Comparison of ENCODE assay signal across 17 mouse cellular contexts in the genomic region with DNA sequence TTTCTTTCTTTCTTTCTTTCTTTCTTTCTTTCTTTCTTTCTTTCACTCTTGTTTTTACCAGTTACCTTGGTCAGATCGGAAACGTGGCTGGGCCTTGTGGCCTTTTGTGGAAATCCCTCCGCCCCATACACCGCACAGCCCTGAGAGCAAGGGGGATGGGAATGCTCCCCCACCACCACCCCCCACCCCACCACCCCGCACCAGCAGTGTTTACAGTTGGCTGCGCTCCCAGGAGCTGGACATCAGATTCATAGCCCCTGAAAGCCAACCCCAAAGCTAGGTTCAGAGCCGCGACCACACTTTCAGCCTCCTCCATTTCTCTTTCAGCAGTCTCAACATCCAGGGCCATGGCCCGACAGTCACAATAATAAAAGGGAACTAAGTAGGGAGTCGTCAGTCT. TPM values are rescaled to one million over a fixed set of nuclear protein-coding genes. Genes with fewer than 3 reads are reported as not detected.
DNase-seq lines count a peak whose midpoint lies in the region; ATAC-seq and TF ChIP-seq lines count a peak whose summit lies in the region.
"Had no signal": no experiment of that assay in that cellular context is flagged by ENCODE, and none has a peak within 500 bp of the region (broad histone marks: within the 10 kb centered on the region; RNA-seq: fewer than 3 reads in every experiment).

No protein-coding gene starts in this region.

- H3K9ac ChIP-seq in hindbrain, postnatal 0 days (replicated peaks; ENCODE audit: low read length) = no peak overlapping the region
- H3K9ac ChIP-seq in hindbrain, embryonic 11.5 days (ENCODE audit: low read depth, low read length) = no peak overlapping the region
- no peak overlapping the region for H3K9ac ChIP-seq in kidney, postnatal 0 days (ENCODE audit: low read depth, low read length)
- no peak overlapping the region for H3K9ac ChIP-seq in kidney, embryonic 15.5 days
- H3K9ac ChIP-seq in lung, embryonic 16.5 days (ENCODE audit: low read length) = no peak overlapping the region
- H3K9ac ChIP-seq: embryonic facial prominence, embryonic 12.5 days; forebrain, embryonic 12.5 days; hindbrain, embryonic 12.5 days had no signal

- H3K9me3 ChIP-seq in hindbrain, postnatal 0 days (ENCODE audit: low read length) = no peaks in the 10 kb centered on the region
- no peaks in the 10 kb centered on the region for H3K9me3 ChIP-seq in hindbrain, embryonic 11.5 days (ENCODE audit: control insufficient read depth, low read length)
- no peaks in the 10 kb centered on the region for H3K9me3 ChIP-seq in kidney, postnatal 0 days (replicated peaks; ENCODE audit: low read length)
- H3K9me3 ChIP-seq in kidney, embryonic 15.5 days (replicated peaks) = no peaks in the 10 kb centered on the region
- no peaks in the 10 kb centered on the region for H3K9me3 ChIP-seq in lung, embryonic 16.5 days (ENCODE audit: control insufficient read depth, low read length)
- H3K9me3 ChIP-seq: embryonic facial prominence, embryonic 12.5 days; forebrain, embryonic 12.5 days; hindbrain, embryonic 12.5 days had no signal

- no peak for ATAC-seq in hindbrain, postnatal 0 days
- no peak for ATAC-seq in hindbrain, embryonic 11.5 days (ENCODE audit: low FRiP score)
- ATAC-seq in kidney, postnatal 0 days (replicated peaks; ENCODE audit: low FRiP score, low read depth) = no peak
- ATAC-seq in kidney, embryonic 15.5 days (replicated peaks; ENCODE audit: low FRiP score) = no peak
- peak; percentile 70 for ATAC-seq in lung, embryonic 16.5 days (ENCODE audit: low read depth)
- no peak for ATAC-seq in erythroid progenitor cell, adult 5-6 weeks (replicated peaks; ENCODE audit: low FRiP score, poor library complexity, severe bottlenecking)
- ATAC-seq: forebrain, embryonic 16.5 days had no signal

- no peak overlapping the region for H3K27ac ChIP-seq in hindbrain, postnatal 0 days
- no peak overlapping the region for H3K27ac ChIP-seq in hindbrain, embryonic 11.5 days (ENCODE audit: low read depth, low read length)
- no peak overlapping the region for H3K27ac ChIP-seq in kidney, postnatal 0 days
- H3K27ac ChIP-seq in kidney, embryonic 15.5 days = no peak overlapping the region
- no peak overlapping the region for H3K27ac ChIP-seq in lung, embryonic 16.5 days (ENCODE audit: low read length)
- H3K27ac ChIP-seq: embryonic facial prominence, embryonic 12.5 days; forebrain, embryonic 12.5 days; hindbrain, embryonic 12.5 days had no signal

- no peaks in the 10 kb centered on the region for H3K27me3 ChIP-seq in hindbrain, postnatal 0 days (ENCODE audit: insufficient read depth, low read length)
- no peaks in the 10 kb centered on the region for H3K27me3 ChIP-seq in hindbrain, embryonic 11.5 days (ENCODE audit: control insufficient read depth, insufficient read depth, low read length)
- no peaks in the 10 kb centered on the region for H3K27me3 ChIP-seq in kidney, postnatal 0 days (ENCODE audit: insufficient read depth, low read length)
- H3K27me3 ChIP-seq in kidney, embryonic 15.5 days = no peaks in the 10 kb centered on the region
- H3K27me3 ChIP-seq in lung, embryonic 16.5 days (ENCODE audit: control insufficient read depth, insufficient read depth, low read depth, low read length) = no peaks in the 10 kb centered on the region
- H3K27me3 ChIP-seq: embryonic facial prominence, embryonic 12.5 days; forebrain, embryonic 12.5 days; hindbrain, embryonic 12.5 days had no signal

- H3K36me3 ChIP-seq in hindbrain, postnatal 0 days (ENCODE audit: insufficient read depth, low read length) = no peaks in the 10 kb centered on the region
- H3K36me3 ChIP-seq in hindbrain, embryonic 11.5 days (ENCODE audit: control insufficient read depth, insufficient read depth, low read length) = no peaks in the 10 kb centered on the region
- no peaks in the 10 kb centered on the region for H3K36me3 ChIP-seq in kidney, postnatal 0 days (ENCODE audit: insufficient read depth, low read length)
- no peaks in the 10 kb centered on the region for H3K36me3 ChIP-seq in kidney, embryonic 15.5 days
- no peaks in the 10 kb centered on the region for H3K36me3 ChIP-seq in lung, embryonic 16.5 days (ENCODE audit: control insufficient read depth, insufficient read depth, low read length)
- H3K36me3 ChIP-seq: embryonic facial prominence, embryonic 12.5 days; forebrain, embryonic 12.5 days; hindbrain, embryonic 12.5 days had no signal

- H3K4me3 ChIP-seq in hindbrain, postnatal 0 days (ENCODE audit: low read length) = no peak overlapping the region
- H3K4me3 ChIP-seq in hindbrain, embryonic 11.5 days (ENCODE audit: low read depth, low read length) = no peak overlapping the region
- no peak overlapping the region for H3K4me3 ChIP-seq in kidney, postnatal 0 days (replicated peaks; ENCODE audit: low read depth, low read length)
- no peak overlapping the region for H3K4me3 ChIP-seq in kidney, embryonic 15.5 days (replicated peaks)
- no peak overlapping the region for H3K4me3 ChIP-seq in lung, embryonic 16.5 days (ENCODE audit: low read length)
- H3K4me3 ChIP-seq: embryonic facial prominence, embryonic 12.5 days; forebrain, embryonic 12.5 days; hindbrain, embryonic 12.5 days had no signal

- H3K4me1 ChIP-seq in hindbrain, postnatal 0 days (ENCODE audit: insufficient read depth, low read length) = no peaks in the 10 kb centered on the region
- H3K4me1 ChIP-seq in hindbrain, embryonic 11.5 days (replicated peaks; ENCODE audit: control insufficient read depth, insufficient read depth, low read length) = no peaks in the 10 kb centered on the region
- H3K4me1 ChIP-seq in kidney, postnatal 0 days (replicated peaks; ENCODE audit: insufficient read depth, low read length) = no peaks in the 10 kb centered on the region
- H3K4me1 ChIP-seq in kidney, embryonic 15.5 days = no peaks in the 10 kb centered on the region
- H3K4me1 ChIP-seq in lung, embryonic 16.5 days (replicated peaks; ENCODE audit: control insufficient read depth, insufficient read depth, low read length) = 0 out of 2 replicates have a peak, but pooled peaks cover 3% of the 10 kb centered on the region
- H3K4me1 ChIP-seq: embryonic facial prominence, embryonic 12.5 days; forebrain, embryonic 12.5 days; hindbrain, embryonic 12.5 days had no signal

- WGBS in hindbrain, postnatal 0 days = 39% methylated on average over 10 of the region's 10 CpGs
- WGBS in hindbrain, embryonic 11.5 days = 72% methylated on average over 9 of the region's 10 CpGs
- WGBS in kidney, postnatal 0 days = 32% methylated on average over 10 of the region's 10 CpGs
- 42% methylated on average over 10 of the region's 10 CpGs for WGBS in kidney, embryonic 15.5 days
- 23% methylated on average over 9 of the region's 10 CpGs for WGBS in lung, embryonic 16.5 days

- no peak overlapping the region for H3K4me2 ChIP-seq in hindbrain, postnatal 0 days (ENCODE audit: low read depth, low read length)
- H3K4me2 ChIP-seq in hindbrain, embryonic 11.5 days (replicated peaks; ENCODE audit: low read depth, low read length) = no peak overlapping the region
- H3K4me2 ChIP-seq in kidney, postnatal 0 days (ENCODE audit: low read length) = no peak overlapping the region
- no peak overlapping the region for H3K4me2 ChIP-seq in kidney, embryonic 15.5 days
- H3K4me2 ChIP-seq in lung, embryonic 16.5 days (ENCODE audit: low read depth, low read length) = 0 out of 2 replicates have a peak overlapping the region, but pooled peaks have one; percentile 10
- H3K4me2 ChIP-seq: embryonic facial prominence, embryonic 12.5 days; forebrain, embryonic 12.5 days; heart, embryonic 11.5 days; hindbrain, embryonic 12.5 days had no signal

- DNase-seq in hindbrain, postnatal 0 days (ENCODE audit: low spot score) = peak; percentile 7
- DNase-seq in hindbrain, embryonic 11.5 days (ENCODE audit: low spot score) = no peak
- DNase-seq in kidney, postnatal 0 days (ENCODE audit: low spot score) = peak; percentile 21
- DNase-seq in lung, postnatal 10 days = no peak
- DNase-seq: adrenal gland, postnatal 25 days; cerebellum, adult 2 months; cerebellum, postnatal 25 days; gastrocnemius, postnatal 10 days; heart, adult 18-20 months had no signal

- TF ChIP-seq CTCF in hindbrain, postnatal 0 days (IDR thresholded peaks at IDR 0.05; ENCODE audit: low read depth) = no peak
- TF ChIP-seq CTCF in kidney, postnatal 0 days (IDR thresholded peaks at IDR 0.05; ENCODE audit: low read depth) = no peak

RNA-seq across cellular contexts. Expression of a gene that starts 31.4 kb away (rescaled TPM):
- 23.5 and 28.8 TPM in 2 replicates for total RNA-seq in hindbrain, postnatal 0 days (2014; rRNA removed)
- 59.1 and 59.8 TPM in 2 replicates for polyA plus RNA-seq in hindbrain, postnatal 0 days (2015; fragmentation: Nextera tagmentation; extraction: Ambion mirVana)
- 44.0 and 50.4 TPM in 2 replicates for polyA plus RNA-seq in hindbrain, embryonic 11.5 days (2014; fragmentation: Nextera tagmentation; extraction: Ambion mirVana)
- polyA plus RNA-seq in kidney, postnatal 0 days (2015; fragmentation: Nextera tagmentation; extraction: Ambion mirVana) = 14.1 and 18.2 TPM in 2 replicates
- polyA plus RNA-seq in kidney, embryonic 15.5 days (2015; fragmentation: Nextera tagmentation; extraction: Ambion mirVana) = 35.2 and 36.3 TPM in 2 replicates
- 40.5 and 43.1 TPM in 2 replicates for polyA plus RNA-seq in lung, embryonic 16.5 days (2015; fragmentation: Nextera tagmentation; extraction: Ambion mirVana)
- 226 and 229 TPM in 2 replicates for total RNA-seq in erythroid progenitor cell, adult 5-6 weeks (2015; ENCODE audit: low replicate concordance)
- total RNA-seq in erythroid progenitor cell, adult 5-6 weeks (2017; ENCODE audit: low replicate concordance) = 231 and 263 TPM in 2 replicates

Comparison
In these comparisons a context has a peak if more than half of its experiments do, and no peak if none do; other contexts are left out.
1. DNase-seq: peak in hindbrain, postnatal 0 days (single experiment) and kidney, postnatal 0 days (single experiment); none in hindbrain, embryonic 11.5 days (single experiment) and lung, postnatal 10 days (single experiment).